In the genomic region with DNA sequence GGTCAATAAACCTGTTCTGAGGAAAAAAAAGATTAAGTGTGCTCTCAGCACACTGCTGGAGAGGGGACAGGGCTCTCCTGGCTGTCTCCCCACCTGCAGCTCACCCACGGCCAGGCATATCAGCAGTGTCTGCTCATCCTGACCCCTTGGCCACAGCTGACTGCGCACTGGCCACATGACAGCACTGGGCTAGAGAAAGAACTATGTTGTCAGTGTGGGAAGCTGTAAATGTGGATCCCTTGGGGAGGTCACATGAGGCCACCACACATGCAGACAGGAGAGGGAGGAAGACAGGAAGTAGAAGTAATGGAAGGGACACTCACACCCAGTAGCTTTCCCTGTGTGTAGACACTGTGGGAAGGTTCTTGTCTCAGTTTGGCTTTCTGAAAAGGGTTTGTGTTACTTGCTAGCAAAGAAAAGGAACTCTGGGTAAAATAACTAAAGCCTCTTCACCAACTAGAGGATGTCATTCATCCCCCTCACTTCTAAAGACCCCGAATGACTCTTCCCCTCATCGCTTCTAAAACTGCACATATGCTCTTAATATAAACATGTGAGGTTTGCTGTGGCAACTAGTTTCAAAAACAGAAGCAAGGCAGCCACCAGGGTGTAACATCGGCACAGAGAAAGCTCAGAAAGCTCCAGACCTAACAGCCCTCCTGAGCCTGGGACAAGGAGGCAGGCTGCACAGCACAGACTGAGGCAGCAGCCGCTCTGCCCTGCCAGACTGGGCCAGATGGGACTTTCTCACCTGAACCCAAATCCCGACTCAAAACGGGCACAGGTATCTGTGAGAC, we compare ENCODE assay signal across 15 mouse cellular contexts. TPM values are rescaled to one million over a fixed set of nuclear protein-coding genes. Genes with fewer than 3 reads are reported as not detected.
A peak's percentile ranks its signal among the peaks of the same experiment; 100 is the strongest.
DNase-seq lines count a peak whose midpoint lies in the region; TF ChIP-seq lines count a peak whose summit lies in the region.
"Had no signal": no experiment of that assay in that cellular context is flagged by ENCODE, and none has a peak within 500 bp of the region (broad histone marks: within the 10 kb centered on the region; RNA-seq: fewer than 3 reads in every experiment).

No protein-coding gene starts in this region.

- H3K27ac ChIP-seq in layer of hippocampus, adult 2 months, result peak overlapping the region; percentile 29; the same call in 1 of the 2 replicates
- H3K27ac ChIP-seq: liver, embryonic 13.5 days; midbrain, embryonic 10.5 days; neural tube, embryonic 12.5 days had no signal

- H3K4me3 ChIP-seq in layer of hippocampus, adult 2 months, result no peak overlapping the region
- H3K4me3 ChIP-seq: liver, embryonic 13.5 days; midbrain, embryonic 10.5 days; neural tube, embryonic 12.5 days had no signal

- intact Hi-C loops in heart, postnatal 25 days (cut with DNase I), result no loop called here
- intact Hi-C loops in heart, postnatal 10 days (cut with DNase I), result no loop called here

- TF ChIP-seq CTCF in layer of hippocampus, adult 2 months (conservative IDR thresholded peaks at IDR 0.05), result no peak

- DNase-seq in heart, adult 11 months, result peak; percentile 98
- DNase-seq in heart, postnatal 25 days (ENCODE audit: low spot score), result no peak
- no peak for DNase-seq in layer of hippocampus, adult 2 months (ENCODE audit: low spot score in 2 of 2)
- DNase-seq in layer of hippocampus, adult 8-10 months (ENCODE audit: low spot score in 2 of 2), result no peak
- DNase-seq in Muller cell, postnatal 12 days (ENCODE audit: inconsistent ontology term), result peak; percentile 34
- DNase-seq in heart, postnatal 10 days, result peak; percentile 65 to 66
- no peak for DNase-seq in ovary, adult 18-20 months (ENCODE audit: low spot score)
- no peak for DNase-seq in spleen, postnatal 36 days (ENCODE audit: low spot score in 2 of 2)
- DNase-seq: B cell, adult 2 months; cerebellum, adult 9-11 months; forebrain, postnatal 0 days; liver, embryonic 13.5 days; thymus, postnatal 36 days had no signal

RNA-seq across cellular contexts. Expression of gene Ralgps1, which starts 47.3 kb away (rescaled TPM):
- total RNA-seq in heart, postnatal 25 days (2021), result 1 to 10 TPM; 4.1 to 5.8 TPM
- total RNA-seq in layer of hippocampus, adult 2 months (2021), result 10 to 100 TPM; 68.2 TPM
- total RNA-seq in layer of hippocampus, adult 8-10 months (2022), result 10 to 100 TPM; 57.9 to 79.2 (median 69.1) TPM
- total RNA-seq in heart, postnatal 10 days (2021), result 1 to 10 TPM; 6.7 to 9.0 TPM

Comparison
In these comparisons a context has a peak if more than half of its experiments do, and no peak if none do; other contexts are left out.
1. DNase-seq: peak in heart, adult 11 months (single experiment), Muller cell, postnatal 12 days (single experiment) and heart, postnatal 10 days (2 of 2); none in heart, postnatal 25 days (single experiment), layer of hippocampus, adult 2 months (0 of 2), layer of hippocampus, adult 8-10 months (0 of 2), ovary, adult 18-20 months (single experiment) and spleen, postnatal 36 days (0 of 2).
2. RNA of gene Ralgps1, which starts 47.3 kb away (total RNA-seq): 57.9 to 79.2 TPM in layer of hippocampus, adult 8-10 months and 68.2 TPM in layer of hippocampus, adult 2 months; 6.7 to 9.0 TPM in heart, postnatal 10 days and 4.1 to 5.8 TPM in heart, postnatal 25 days; every median in the first group is over 4 times any median in the second.